ENCODE assay signal across 9 mouse cellular contexts in the genomic region with DNA sequence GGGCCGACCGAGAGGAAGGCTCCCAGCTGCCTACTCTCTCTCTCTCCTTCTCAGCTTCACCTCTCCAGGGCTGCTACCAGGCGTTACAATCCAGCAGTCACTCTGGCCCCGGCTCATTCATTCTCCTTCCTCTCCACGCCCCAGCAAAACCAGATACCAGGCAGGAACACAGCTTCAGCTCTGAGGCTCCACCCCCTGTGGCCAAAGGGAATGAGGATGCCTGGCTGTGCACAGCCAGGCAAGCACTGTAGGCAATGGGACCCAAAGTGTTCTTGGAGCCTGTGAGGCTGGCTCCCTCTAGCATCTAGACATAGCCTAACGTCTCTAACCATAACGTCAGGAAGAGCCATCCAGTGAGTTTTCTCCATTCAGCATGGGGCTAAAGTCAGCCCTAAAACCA.
DNase-seq lines count a peak whose midpoint lies in the region; ATAC-seq and TF ChIP-seq lines count a peak whose summit lies in the region.
"Had no signal": no experiment of that assay in that cellular context is flagged by ENCODE, and none has a peak within 500 bp of the region (broad histone marks: within the 10 kb centered on the region; RNA-seq: fewer than 3 reads in every experiment).

No protein-coding gene starts in this region.

- TF ChIP-seq CTCF in lung, embryonic 14.5 days (IDR thresholded peaks at IDR 0.05; ENCODE audit: low read depth), result peak; percentile 36; the same call in 1 of the 2 replicates

- no peak for DNase-seq in frontal cortex, postnatal 36 days (ENCODE audit: low spot score in 2 of 2)
- peak; percentile 71 for DNase-seq in Muller cell, postnatal 12 days (ENCODE audit: inconsistent ontology term)
- peak; percentile 81 for DNase-seq in lung, embryonic 14.5 days
- no peak for DNase-seq in right cerebral cortex, postnatal 14 days
- no peak for DNase-seq in right cerebral cortex, postnatal 10 days (ENCODE audit: low spot score in 2 of 2)
- DNase-seq: cerebellum, postnatal 36 days had no signal

- H3K9me3 ChIP-seq in heart, embryonic 16.5 days (replicated peaks; ENCODE audit: control insufficient read depth, low read length), result no peaks in the 10 kb centered on the region
- H3K9me3 ChIP-seq in lung, embryonic 14.5 days (ENCODE audit: low read depth, low read length), result no peaks in the 10 kb centered on the region
- H3K9me3 ChIP-seq in hindbrain, embryonic 13.5 days, result no peaks in the 10 kb centered on the region

- peak overlapping the region; percentile 43 for H3K4me2 ChIP-seq in heart, embryonic 16.5 days (ENCODE audit: low read depth, low read length)
- H3K4me2 ChIP-seq in lung, embryonic 14.5 days, result peak overlapping the region; percentile 43
- no peak overlapping the region for H3K4me2 ChIP-seq in hindbrain, embryonic 13.5 days

- no peaks in the 10 kb centered on the region for H3K36me3 ChIP-seq in heart, embryonic 16.5 days (ENCODE audit: control insufficient read depth, insufficient read depth)
- no peaks in the 10 kb centered on the region for H3K36me3 ChIP-seq in lung, embryonic 14.5 days (ENCODE audit: insufficient read depth)
- no peaks in the 10 kb centered on the region for H3K36me3 ChIP-seq in hindbrain, embryonic 13.5 days

- 6% methylated on average over 7 of the region's 7 CpGs for WGBS in heart, embryonic 16.5 days
- WGBS in lung, embryonic 14.5 days, result 2% methylated on average over 7 of the region's 7 CpGs
- WGBS in hindbrain, embryonic 13.5 days, result 34% methylated on average over 7 of the region's 7 CpGs

- peak overlapping the region; percentile 59 for H3K27ac ChIP-seq in heart, embryonic 16.5 days (ENCODE audit: low read length)
- peak overlapping the region; percentile 81 for H3K27ac ChIP-seq in lung, embryonic 14.5 days (ENCODE audit: low read depth)
- no peak overlapping the region for H3K27ac ChIP-seq in hindbrain, embryonic 13.5 days

- peak; percentile 92 for ATAC-seq in frontal cortex, adult (ENCODE audit: low TSS enrichment)
- ATAC-seq in heart, embryonic 16.5 days (replicated peaks; ENCODE audit: extremely low read depth, insufficient read depth, low FRiP score), result peak; percentile 72
- ATAC-seq in lung, embryonic 14.5 days (ENCODE audit: insufficient read depth), result peak; percentile 85
- no peak for ATAC-seq in hindbrain, embryonic 13.5 days (ENCODE audit: low FRiP score)

- H3K27me3 ChIP-seq in heart, embryonic 16.5 days (ENCODE audit: control insufficient read depth, insufficient read depth, low read length), result no peaks in the 10 kb centered on the region
- H3K27me3 ChIP-seq in lung, embryonic 14.5 days (ENCODE audit: insufficient read depth, low read length), result no peaks in the 10 kb centered on the region
- no peaks in the 10 kb centered on the region for H3K27me3 ChIP-seq in hindbrain, embryonic 13.5 days

- peaks cover 86% of the 10 kb centered on the region for H3K4me1 ChIP-seq in heart, embryonic 16.5 days (ENCODE audit: control insufficient read depth, insufficient read depth, low read length)
- peaks cover 18% of the 10 kb centered on the region for H3K4me1 ChIP-seq in lung, embryonic 14.5 days (ENCODE audit: insufficient read depth)
- H3K4me1 ChIP-seq in hindbrain, embryonic 13.5 days (replicated peaks), result no peaks in the 10 kb centered on the region; the same call in 1 of the 2 replicates

- peak overlapping the region; percentile 32 for H3K4me3 ChIP-seq in heart, embryonic 16.5 days (ENCODE audit: low read length)
- H3K4me3 ChIP-seq in lung, embryonic 14.5 days (ENCODE audit: low read depth, low read length), result no peak overlapping the region
- H3K4me3 ChIP-seq in hindbrain, embryonic 13.5 days, result no peak overlapping the region

- H3K9ac ChIP-seq in heart, embryonic 16.5 days (ENCODE audit: low read length), result peak overlapping the region; percentile 45
- peak overlapping the region; percentile 28; the same call in 1 of the 2 replicates for H3K9ac ChIP-seq in lung, embryonic 14.5 days
- no peak overlapping the region for H3K9ac ChIP-seq in hindbrain, embryonic 13.5 days

Comparison
In these comparisons a context has a peak if more than half of its experiments do, and no peak if none do; other contexts are left out.
1. DNase-seq: peak in Muller cell, postnatal 12 days (single experiment) and lung, embryonic 14.5 days (single experiment); none in frontal cortex, postnatal 36 days (0 of 2), right cerebral cortex, postnatal 14 days (single experiment) and right cerebral cortex, postnatal 10 days (0 of 2).